Mouse (Mus musculus) heart, adult 18-20 months (tissue): ENCODE measurements around the gene Fcamr. TPM values are rescaled to one million over a fixed set of nuclear protein-coding genes. Genes with fewer than 3 reads are reported as not detected.

Experiments
- DNase-seq, 2 experiments: peaks; one replicate each; pipeline ENCODE4 v3.0.0; 2021 to 2022; ENCODE audit warnings: mixed read lengths in 1 of 2
- long read RNA-seq, 2 experiments: library from polyadenylated mRNA; stranded (forward); transcript quantifications; one replicate each; pipeline ENCODE4 v2.0.0; 2021
- total RNA-seq, 2 experiments: library from RNA; stranded (reverse); gene quantifications; 2 replicates each; pipeline ENCODE4 v1.2.3; 2021

Gene Fcamr
- under 1 TPM; 0.35 to 0.85 TPM for total RNA-seq
- long read RNA-seq, experiment 1: 0 reads
- long read RNA-seq, experiment 2: 0 reads

DNA sequence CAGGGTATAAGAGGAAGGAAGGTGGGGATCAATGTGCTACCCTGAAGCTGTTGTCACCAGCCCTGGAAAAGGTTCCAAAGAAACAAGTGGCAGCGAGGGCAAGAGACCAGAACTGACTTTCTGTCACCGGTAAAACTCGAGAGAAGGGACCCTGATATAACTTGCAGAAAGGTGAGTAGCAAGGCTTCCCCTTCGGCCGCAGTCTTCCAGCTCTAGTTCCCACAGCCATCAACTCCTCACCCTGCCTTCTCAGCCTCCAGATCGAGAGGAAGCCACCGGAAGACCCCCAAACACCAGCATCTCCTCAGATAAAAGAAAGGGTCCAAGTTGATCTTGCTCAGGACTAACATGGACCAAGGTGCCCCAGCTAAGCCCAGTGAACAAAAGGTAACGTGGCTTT, at the start of gene Fcamr:
Fcamr (plus strand) TSS at position 301 of the 400 bp plus-strand sequence.
- DNase-seq: no peak

GRCm38 (mm10) chr1:130759689-130760088, 41.0 kb upstream of the Fcamr start:
- no peak for DNase-seq

- no peak for DNase-seq
Measured at GRCm38 (mm10) chr1:130761597-130761996, 39.1 kb upstream of the Fcamr start.

GRCm38 (mm10) chr1:130762045-130762760, 38.5 kb upstream of the Fcamr start:
- no peak for DNase-seq

DNA sequence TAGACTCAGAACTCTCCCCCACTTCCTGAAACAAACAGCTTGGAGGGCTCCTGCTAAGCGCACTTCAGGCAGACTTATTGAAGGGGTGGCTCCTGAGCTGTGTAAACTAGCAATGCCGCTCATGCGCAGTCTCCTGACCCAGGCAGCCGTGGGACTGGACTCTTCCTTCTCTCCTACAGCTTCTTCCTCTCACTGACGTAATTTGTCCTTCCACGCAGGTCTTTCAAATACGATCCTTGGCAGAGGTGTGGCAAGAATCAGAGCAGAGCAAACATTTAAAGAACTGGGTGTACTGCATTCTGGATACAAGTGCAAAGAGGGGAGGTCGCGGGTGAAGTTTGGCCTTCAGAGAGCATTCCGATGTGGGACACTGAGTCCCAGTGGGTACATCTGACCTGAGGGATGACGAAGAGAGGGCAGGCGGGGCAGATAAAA, 36.7 kb upstream of the Fcamr start:
- no peak for DNase-seq

- DNase-seq: no peak
Measured at GRCm38 (mm10) chr1:130767066-130767465, 33.6 kb upstream of the Fcamr start.

- DNase-seq: no peak
Measured at GRCm38 (mm10) chr1:130769925-130770324, 30.8 kb upstream of the Fcamr start.

DNA sequence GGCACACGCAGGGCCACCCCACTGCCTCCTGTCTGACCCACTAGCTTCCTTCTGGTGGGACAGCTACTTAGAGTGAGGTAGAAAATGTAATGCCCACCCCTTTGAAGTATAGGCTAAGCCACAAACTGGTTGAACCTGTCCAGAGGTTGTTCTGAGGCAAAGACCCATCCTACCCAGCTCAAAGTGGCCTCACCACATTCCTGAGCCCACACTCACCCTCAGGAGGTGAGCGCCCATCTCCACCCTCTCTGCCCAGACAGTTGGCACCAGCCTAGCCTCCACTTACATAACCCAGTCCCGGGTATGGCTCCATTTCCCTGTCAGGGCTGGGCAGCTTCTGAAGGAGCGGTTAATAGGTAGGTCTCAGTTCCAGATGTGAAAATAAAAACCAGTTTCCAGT, 30.2 kb upstream of the Fcamr start:
- no peak for DNase-seq

DNA sequence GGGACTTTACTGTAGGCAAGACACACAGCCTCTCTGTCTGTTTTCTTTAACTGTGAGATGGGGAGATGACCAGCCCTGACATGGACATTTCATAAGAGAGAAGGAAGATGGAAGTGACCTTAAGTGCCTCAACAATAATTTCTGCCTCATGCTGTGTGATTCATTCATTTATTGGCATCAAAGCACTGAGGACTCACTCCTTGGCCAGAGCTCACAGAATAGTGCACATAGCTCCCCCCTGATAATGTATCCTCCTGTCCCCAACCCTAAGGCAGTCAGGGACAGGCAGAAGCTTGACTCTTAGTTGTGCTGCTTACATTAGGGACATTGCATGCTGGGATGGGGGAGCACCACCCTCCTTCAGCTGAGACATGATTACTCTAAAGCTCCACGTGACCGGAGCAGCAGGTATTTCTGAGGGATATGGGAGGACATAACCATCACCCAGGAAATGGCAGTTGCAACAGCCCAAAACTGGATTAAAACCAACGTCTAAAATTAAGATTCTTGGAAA, 29.7 kb upstream of the Fcamr start:
- DNase-seq: no peak

- DNase-seq: no peak
Measured at GRCm38 (mm10) chr1:130775234-130775633, 25.5 kb upstream of the Fcamr start.

GRCm38 (mm10) chr1:130775691-130776331, 24.9 kb upstream of the Fcamr start:
- no peak for DNase-seq

DNA sequence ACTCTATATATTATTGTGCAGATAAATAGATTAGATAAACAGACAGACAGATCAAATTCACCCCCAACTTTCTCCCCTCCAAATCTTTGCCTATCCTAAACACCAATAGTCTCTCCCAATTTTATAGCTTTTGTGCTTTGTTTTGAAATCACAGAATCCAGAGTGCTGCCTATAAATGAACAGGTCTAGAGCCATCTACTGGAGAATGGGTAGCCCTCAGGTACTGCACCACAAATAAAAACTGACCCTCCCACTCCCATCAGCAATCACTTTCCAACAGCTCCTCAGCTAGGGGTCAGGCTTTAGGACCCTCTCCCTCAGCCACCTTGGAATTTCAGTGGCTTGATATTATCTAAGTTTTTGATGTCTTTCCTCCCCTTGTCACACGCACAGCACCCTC, 24.1 kb upstream of the Fcamr start:
- DNase-seq: no peak

DNA sequence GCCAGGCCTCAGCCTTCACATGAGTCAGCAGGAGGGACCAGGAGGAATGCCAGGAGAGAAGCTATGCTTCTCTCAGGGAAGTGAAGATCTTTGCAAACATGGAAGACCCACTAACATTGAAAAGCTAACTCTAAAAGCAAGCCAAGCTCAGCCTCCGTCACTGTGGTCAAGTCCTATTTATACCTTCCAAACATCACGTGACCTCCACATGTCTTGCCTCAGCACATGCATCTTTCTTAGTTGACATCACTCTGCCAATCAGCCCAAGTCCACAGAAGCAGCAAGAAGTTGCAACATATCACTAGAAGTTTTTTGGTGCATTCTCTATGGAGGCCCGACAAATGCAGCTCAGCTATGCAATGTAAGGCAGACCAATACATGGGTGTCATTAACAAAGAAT, 20.8 kb upstream of the Fcamr start:
- DNase-seq: no peak

DNA sequence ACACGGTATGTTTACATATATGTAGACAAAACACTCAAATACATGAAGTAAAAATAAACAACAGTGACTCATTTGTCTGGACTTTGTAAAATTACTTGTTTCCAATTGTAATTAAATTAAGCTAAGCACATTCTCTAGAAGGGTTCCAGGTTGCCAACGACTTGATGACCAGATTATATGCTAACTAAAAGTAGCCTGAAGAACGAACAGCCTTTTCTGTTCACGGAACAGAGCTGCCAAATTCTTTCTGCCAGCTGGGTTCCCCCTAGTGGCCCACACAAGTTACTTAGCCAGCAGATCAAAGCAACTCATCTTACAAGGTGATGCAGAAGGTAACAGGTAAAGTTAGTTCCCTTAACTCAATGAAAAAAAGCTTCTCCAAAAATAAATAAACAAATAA, 16.6 kb upstream of the Fcamr start:
- DNase-seq: peak; percentile 14 to 17

DNA sequence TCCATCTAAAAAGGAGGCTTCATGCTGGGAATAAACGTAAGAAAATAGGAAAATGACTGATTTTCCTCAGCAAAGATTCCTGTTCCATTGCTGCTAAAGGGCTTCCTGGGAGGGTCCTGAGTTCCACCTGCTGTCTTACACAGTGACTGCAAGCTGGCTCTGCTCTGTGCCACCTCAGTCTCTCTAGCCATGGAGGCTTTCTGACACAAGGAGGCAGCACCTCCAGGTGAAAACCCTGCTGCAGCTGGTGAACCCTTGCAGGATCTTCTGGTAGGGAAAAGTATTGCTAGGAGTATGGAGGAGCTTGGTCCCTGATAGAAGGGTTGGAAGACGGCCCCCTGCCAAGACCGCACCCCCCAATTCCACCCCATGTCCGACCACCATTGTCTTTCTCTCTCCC, 13.7 kb upstream of the Fcamr start:
- no peak for DNase-seq

GRCm38 (mm10) chr1:130789512-130790451, 10.9 kb upstream of the Fcamr start:
- no peak for DNase-seq

GRCm38 (mm10) chr1:130795331-130795730, 5.4 kb upstream of the Fcamr start:
- no peak for DNase-seq

DNA sequence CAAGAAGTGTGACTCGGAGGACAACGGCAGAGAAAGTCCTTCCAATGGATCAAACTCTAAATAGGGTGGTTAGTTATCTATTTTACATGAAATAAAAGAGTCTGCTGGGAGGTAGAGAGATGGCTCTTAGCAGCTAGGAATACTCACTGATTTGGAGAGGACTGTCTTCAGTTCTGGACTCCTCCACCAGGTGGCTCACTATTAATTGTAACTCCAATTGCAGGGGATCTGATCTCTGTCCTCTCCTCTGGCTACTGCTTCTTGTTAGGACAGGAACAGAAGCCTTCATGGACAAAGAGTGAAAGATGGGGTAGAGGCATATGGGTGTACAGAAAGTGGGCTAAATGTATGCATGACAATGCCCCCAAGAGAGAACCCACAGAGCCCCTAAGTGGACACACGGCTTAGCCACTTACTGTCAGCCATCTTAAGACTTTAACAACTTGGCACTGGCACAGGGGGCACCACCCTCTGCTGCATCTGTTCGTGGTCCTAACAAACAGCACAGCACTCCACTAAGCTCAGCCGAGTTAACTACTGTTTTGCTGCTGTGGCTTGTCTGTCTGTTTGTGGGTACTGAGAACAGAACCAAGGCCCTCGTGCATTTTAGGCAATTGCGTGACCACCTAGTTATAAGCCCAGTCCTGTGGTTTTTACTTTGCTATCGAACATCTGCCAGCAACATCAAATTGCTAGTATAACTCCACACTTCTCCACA, 3.6 kb upstream of the Fcamr start:
- peak in 1 of 2 experiments; percentile 65 for DNase-seq

GRCm38 (mm10) chr1:130798037-130798436, 2.7 kb upstream of the Fcamr start:
- DNase-seq: no peak

DNA sequence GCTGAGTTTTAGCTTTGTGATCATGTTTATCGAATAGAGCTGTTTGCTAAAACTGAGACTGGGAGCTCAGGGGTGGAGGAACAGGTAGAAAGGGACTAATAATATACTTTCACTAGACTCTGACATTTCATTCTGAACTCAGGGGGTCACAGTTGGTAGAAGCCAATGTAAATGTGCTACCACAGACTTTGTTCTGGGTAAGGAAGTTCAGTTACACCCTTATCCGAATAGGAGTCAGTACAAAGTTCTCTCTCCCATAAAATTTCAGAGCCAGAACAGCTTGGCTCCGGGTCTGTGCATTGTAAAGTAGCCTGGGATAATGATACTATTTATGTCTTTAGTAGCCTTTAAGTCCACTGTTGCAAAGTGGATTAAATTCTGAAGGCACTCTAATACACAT, 2.2 kb upstream of the Fcamr start:
- DNase-seq: no peak

GRCm38 (mm10) chr1:130799399-130799798, 1.3 kb upstream of the Fcamr start:
- DNase-seq: no peak

DNA sequence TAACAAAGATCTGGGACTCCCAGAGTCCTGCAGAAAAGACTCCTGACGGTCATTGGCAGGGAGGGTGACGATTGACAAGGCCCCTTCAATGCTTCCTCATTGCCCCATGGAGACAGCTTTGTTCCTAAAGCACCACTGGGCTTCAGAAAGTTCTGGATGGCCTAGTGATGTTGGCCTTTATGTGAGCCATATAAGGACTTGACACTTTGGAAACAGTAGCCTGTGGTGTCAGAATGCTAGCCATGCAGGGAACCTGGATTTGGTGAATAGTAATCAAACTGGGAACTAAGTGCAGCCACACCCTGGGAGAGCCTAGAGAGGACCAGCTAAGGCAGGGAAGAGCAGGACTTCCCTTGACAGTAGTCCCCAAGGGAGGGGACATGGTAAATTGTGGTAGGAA, 809 bp downstream of the Fcamr start:
- DNase-seq: no peak
